In genomic region chr3:122376412-122376831, GRCm38 (mm10) we compare ENCODE assay signal across 12 mouse cellular contexts.
DNase-seq lines count a peak whose midpoint lies in the region; ATAC-seq and TF ChIP-seq lines count a peak whose summit lies in the region.
"Had no signal": no experiment of that assay in that cellular context is flagged by ENCODE, and none has a peak within 500 bp of the region (broad histone marks: within the 10 kb centered on the region; RNA-seq: fewer than 3 reads in every experiment).

No protein-coding gene starts in this region.

- H3ac ChIP-seq in myocyte (ENCODE audit: control insufficient read depth, insufficient read length): no peak overlapping the region

- TF ChIP-seq POLR2A in myocyte (IDR thresholded peaks at IDR 0.05; ENCODE audit: insufficient read length, low read depth): no peak

- no peaks in the 10 kb centered on the region for H3K27me3 ChIP-seq in forebrain, embryonic 13.5 days
- H3K27me3 ChIP-seq in forebrain, embryonic 12.5 days: no peaks in the 10 kb centered on the region
- no peaks in the 10 kb centered on the region for H3K27me3 ChIP-seq in embryonic facial prominence, embryonic 13.5 days
- no peaks in the 10 kb centered on the region for H3K27me3 ChIP-seq in myocyte (ENCODE audit: control insufficient read depth, insufficient read depth, insufficient read length)

- H3K36me3 ChIP-seq in forebrain, embryonic 13.5 days (ENCODE audit: poor library complexity, severe bottlenecking): no peaks in the 10 kb centered on the region
- no peaks in the 10 kb centered on the region for H3K36me3 ChIP-seq in forebrain, embryonic 12.5 days (replicated peaks)
- H3K36me3 ChIP-seq in embryonic facial prominence, embryonic 13.5 days: no peaks in the 10 kb centered on the region
- no peaks in the 10 kb centered on the region for H3K36me3 ChIP-seq in myocyte (ENCODE audit: control insufficient read depth, insufficient read depth)

- no peaks in the 10 kb centered on the region for H3K79me2 ChIP-seq in myocyte (ENCODE audit: control insufficient read depth, insufficient read depth)

- DNase-seq in kidney, postnatal 4 days: peak; percentile 38 to 56
- DNase-seq in kidney, postnatal 25 days: no peak
- DNase-seq in MN1 (ENCODE audit: low spot score): no peak
- DNase-seq in spleen, adult 12 weeks (ENCODE audit: low spot score): no peak
- DNase-seq: gastrocnemius, postnatal 25 days; kidney, adult 11 months had no signal

- H3K4me3 ChIP-seq in forebrain, embryonic 13.5 days: no peak overlapping the region
- H3K4me3 ChIP-seq in forebrain, embryonic 12.5 days (replicated peaks): no peak overlapping the region
- H3K4me3 ChIP-seq in embryonic facial prominence, embryonic 13.5 days: no peak overlapping the region
- no peak overlapping the region for H3K4me3 ChIP-seq in myocyte
- H3K4me3 ChIP-seq: megakaryocyte, embryonic 14.5 days had no signal

- 11% methylated on average over 10 of the region's 10 CpGs for WGBS in forebrain, embryonic 13.5 days
- WGBS in forebrain, embryonic 12.5 days: 6% methylated on average over 10 of the region's 10 CpGs
- WGBS in embryonic facial prominence, embryonic 13.5 days: 13% methylated on average over 10 of the region's 10 CpGs

- no peak overlapping the region for H3K9ac ChIP-seq in forebrain, embryonic 13.5 days
- H3K9ac ChIP-seq in forebrain, embryonic 12.5 days: no peak overlapping the region
- H3K9ac ChIP-seq in embryonic facial prominence, embryonic 13.5 days: no peak overlapping the region

- H3K27ac ChIP-seq in forebrain, embryonic 13.5 days: no peak overlapping the region
- no peak overlapping the region for H3K27ac ChIP-seq in forebrain, embryonic 12.5 days
- peak overlapping the region; percentile 48; the same call in 1 of the 2 replicates for H3K27ac ChIP-seq in embryonic facial prominence, embryonic 13.5 days

- peak; percentile 33; the same call in 1 of the 2 replicates for ATAC-seq in forebrain, embryonic 13.5 days
- no peak for ATAC-seq in forebrain, embryonic 12.5 days (ENCODE audit: low FRiP score)
- no peak for ATAC-seq in embryonic facial prominence, embryonic 13.5 days (ENCODE audit: insufficient number of reproducible peaks, insufficient read depth, low FRiP score, low TSS enrichment, low read depth)

- H3K4me2 ChIP-seq in forebrain, embryonic 13.5 days: no peak overlapping the region
- H3K4me2 ChIP-seq in forebrain, embryonic 12.5 days: no peak overlapping the region
- H3K4me2 ChIP-seq in embryonic facial prominence, embryonic 13.5 days: no peak overlapping the region
- peak overlapping the region; percentile 76 for H3K4me2 ChIP-seq in myocyte (ENCODE audit: low read depth)
- H3K4me2 ChIP-seq: liver, embryonic 11.5 days had no signal

- H3K9me3 ChIP-seq in forebrain, embryonic 13.5 days (replicated peaks): no peaks in the 10 kb centered on the region
- no peaks in the 10 kb centered on the region for H3K9me3 ChIP-seq in forebrain, embryonic 12.5 days
- H3K9me3 ChIP-seq in embryonic facial prominence, embryonic 13.5 days: no peaks in the 10 kb centered on the region
- H3K9me3 ChIP-seq: megakaryocyte, embryonic 14.5 days had no signal

- H3K4me1 ChIP-seq in forebrain, embryonic 13.5 days: peaks cover 15% of the 10 kb centered on the region
- peaks cover 18% of the 10 kb centered on the region for H3K4me1 ChIP-seq in forebrain, embryonic 12.5 days
- peaks cover 28% of the 10 kb centered on the region for H3K4me1 ChIP-seq in embryonic facial prominence, embryonic 13.5 days

TF ChIP-seq in myocyte, 11 proteins besides CTCF, POLR2A, EP300 and RAD21:
- TF ChIP-seq MYOG (IDR thresholded peaks at IDR 0.05; ENCODE audit: control insufficient read depth in 1 of 3, insufficient read depth in 1 of 3, insufficient read length in 2 of 3, low read depth in 2 of 3): peak in 2 of 3 experiments; percentile 19 to 66
- TF ChIP-seq SRF (IDR thresholded peaks at IDR 0.05; ENCODE audit: control insufficient read depth, insufficient read length, low read depth): no peak
- no peak for TF ChIP-seq E2F4 (IDR thresholded peaks at IDR 0.05; ENCODE audit: insufficient read depth)
- no peak for TF ChIP-seq USF1 (IDR thresholded peaks at IDR 0.05; ENCODE audit: low read depth)
- TF ChIP-seq MAX (IDR thresholded peaks at IDR 0.05; ENCODE audit: low read depth): no peak
- peak; percentile 4 for TF ChIP-seq TCF12 (IDR thresholded peaks at IDR 0.05; ENCODE audit: insufficient read depth, poor library complexity, severe bottlenecking)
- no peak for TF ChIP-seq CEBPB (IDR thresholded peaks at IDR 0.05; ENCODE audit: insufficient read depth, poor library complexity, severe bottlenecking)
- TF ChIP-seq MYOD1 (IDR thresholded peaks at IDR 0.05; ENCODE audit: control insufficient read depth in 1 of 3, insufficient read length in 2 of 3, low read depth in 2 of 3): peak in 2 of 3 experiments; percentile 57 to 63
- no peak for TF ChIP-seq REST (IDR thresholded peaks at IDR 0.05; ENCODE audit: insufficient read depth, insufficient read length)
- TF ChIP-seq TCF3 (IDR thresholded peaks at IDR 0.05; ENCODE audit: insufficient read length, low read depth): no peak
- TF ChIP-seq POLR2AphosphoS2 (IDR thresholded peaks at IDR 0.05; ENCODE audit: insufficient read length, low read depth): no peak

Comparison
In these comparisons a context has a peak if more than half of its experiments do, and no peak if none do; other contexts are left out.
1. DNase-seq: peak in kidney, postnatal 4 days (2 of 2); none in kidney, postnatal 25 days (0 of 2), MN1 (single experiment) and spleen, adult 12 weeks (single experiment).